Mouse (Mus musculus): ENCODE results near the gene Zc2hc1c. TPM values are rescaled to one million over a fixed set of nuclear protein-coding genes. Genes with fewer than 3 reads are reported as not detected.

Gene Zc2hc1c
- total and polyA plus RNA-seq, 2 experiments from 2014 or later: 1.7 to 1.8 TPM

DNA sequence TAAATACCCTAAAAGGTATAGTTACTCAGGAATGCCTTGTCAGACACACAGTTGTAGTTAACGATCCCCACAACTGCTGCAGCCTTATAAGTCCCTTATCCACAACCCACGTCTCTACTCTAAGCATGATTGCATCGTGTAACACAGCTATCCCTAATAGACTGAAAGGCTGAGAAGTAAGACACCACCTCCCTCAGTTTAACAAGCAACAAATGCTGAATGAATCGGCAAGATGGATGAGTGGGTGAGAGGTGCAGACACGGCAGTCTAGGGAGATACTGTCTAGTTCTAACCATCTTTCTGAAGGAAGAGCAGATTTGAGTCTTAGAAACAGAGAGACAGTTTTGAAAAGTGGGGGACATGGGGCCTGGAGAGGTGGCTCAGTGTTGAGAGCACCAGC, 25.2 kb upstream of the Zc2hc1c start:
- no peak overlapping the region for H3K4me3 ChIP-seq (ENCODE audit: low read depth, low read length)
- H3K36me3 ChIP-seq (ENCODE audit: insufficient read depth, low read length): peaks cover 3% of the 10 kb centered on the region; the same call in 1 of the 2 replicates
- ATAC-seq (ENCODE audit: low FRiP score) (no peak), DNase-seq (ENCODE audit: low spot score) (no peak)
- H3K4me1 ChIP-seq (ENCODE audit: insufficient read depth, low read length): no peaks in the 10 kb centered on the region
- H3K27me3 ChIP-seq (ENCODE audit: insufficient read depth, low read length): no peaks in the 10 kb centered on the region
- 85% methylated on average over 5 of the region's 5 CpGs for WGBS
- TF ChIP-seq CTCF (IDR thresholded peaks at IDR 0.05): no peak
- no peak overlapping the region for H3K9ac ChIP-seq (replicated peaks; ENCODE audit: low read length, poor library complexity, severe bottlenecking)
- no peak overlapping the region for H3K27ac ChIP-seq (ENCODE audit: low read depth, low read length)
- no peaks in the 10 kb centered on the region for H3K9me3 ChIP-seq (ENCODE audit: low read length)
- no peak overlapping the region for H3K4me2 ChIP-seq (ENCODE audit: low read depth, low read length, poor library complexity, severe bottlenecking)

DNA sequence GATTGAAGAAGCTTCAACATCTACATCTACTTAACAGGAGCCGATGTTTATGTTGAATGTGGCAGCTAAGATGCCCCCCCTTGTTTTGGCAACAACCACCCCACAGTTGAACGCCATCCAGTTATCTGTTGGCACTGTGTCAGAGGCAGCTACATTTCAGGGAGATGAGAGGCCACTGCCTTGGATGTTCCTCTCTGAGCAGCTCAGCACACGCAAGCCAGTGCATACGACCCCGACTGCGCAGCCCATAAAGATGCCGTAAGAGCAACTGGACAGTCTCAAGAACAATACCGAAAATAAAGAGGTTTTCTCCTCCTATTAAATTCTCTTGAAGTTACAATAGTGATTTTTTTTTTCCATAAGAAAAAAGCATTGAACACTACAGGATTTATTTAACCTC, 23.9 kb upstream of the Zc2hc1c start:
- no peak for ATAC-seq (ENCODE audit: low FRiP score)
- 84% methylated on average over 8 of the region's 8 CpGs for WGBS
- no peak for TF ChIP-seq CTCF (IDR thresholded peaks at IDR 0.05)

DNA sequence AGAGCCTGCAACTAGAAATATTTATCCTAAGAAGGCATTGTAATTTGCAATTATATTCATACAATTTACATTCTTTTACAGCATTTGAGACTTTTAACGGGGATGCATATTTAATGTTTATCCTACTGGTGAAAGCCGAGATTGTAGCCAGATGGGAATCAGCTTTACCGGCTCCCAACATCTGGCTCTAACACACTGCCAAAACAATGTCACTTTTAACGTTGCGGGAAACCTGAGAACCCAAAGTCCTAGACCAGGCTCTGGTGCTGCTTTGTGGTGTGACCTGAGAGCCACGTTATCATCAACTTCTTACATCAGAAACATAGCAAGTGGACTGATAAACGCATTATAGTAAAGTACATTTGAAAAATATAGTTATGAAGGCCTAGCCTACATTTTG, 23.5 kb upstream of the Zc2hc1c start:
- DNase-seq (ENCODE audit: low spot score) (no peak), ATAC-seq (ENCODE audit: low FRiP score) (no peak)
- Histone ChIP-seq H3K36me3 (ENCODE audit: insufficient read depth, low read length) (peaks cover 2% of the 10 kb centered on the region; the same call in 1 of the 2 replicates), H3K4me2 (ENCODE audit: low read depth, low read length, poor library complexity, severe bottlenecking) (no peak overlapping the region), H3K4me3 (ENCODE audit: low read depth, low read length) (no peak overlapping the region), H3K9ac (replicated peaks; ENCODE audit: low read length, poor library complexity, severe bottlenecking) (no peak overlapping the region), H3K27ac (ENCODE audit: low read depth, low read length) (no peak overlapping the region), H3K27me3 (ENCODE audit: insufficient read depth, low read length) (no peaks in the 10 kb centered on the region), H3K4me1 (ENCODE audit: insufficient read depth, low read length) (no peaks in the 10 kb centered on the region), H3K9me3 (ENCODE audit: low read length) (no peaks in the 10 kb centered on the region)
- no peak for TF ChIP-seq CTCF (IDR thresholded peaks at IDR 0.05)
- 64% methylated on average over 7 of the region's 7 CpGs for WGBS

More for the DNA sequence above, 23.9 kb upstream of the Zc2hc1c start:
- no peak overlapping the region for H3K27ac ChIP-seq (ENCODE audit: low read depth, low read length)
- H3K4me1 ChIP-seq (ENCODE audit: insufficient read depth, low read length): no peaks in the 10 kb centered on the region
- H3K4me2 ChIP-seq (ENCODE audit: low read depth, low read length, poor library complexity, severe bottlenecking): no peak overlapping the region
- H3K9ac ChIP-seq (replicated peaks; ENCODE audit: low read length, poor library complexity, severe bottlenecking): no peak overlapping the region
- peaks cover 2% of the 10 kb centered on the region; the same call in 1 of the 2 replicates for H3K36me3 ChIP-seq (ENCODE audit: insufficient read depth, low read length)
- H3K4me3 ChIP-seq (ENCODE audit: low read depth, low read length): no peak overlapping the region
- DNase-seq (ENCODE audit: low spot score): peak; percentile 15
- no peaks in the 10 kb centered on the region for H3K27me3 ChIP-seq (ENCODE audit: insufficient read depth, low read length)
- no peaks in the 10 kb centered on the region for H3K9me3 ChIP-seq (ENCODE audit: low read length)

DNA sequence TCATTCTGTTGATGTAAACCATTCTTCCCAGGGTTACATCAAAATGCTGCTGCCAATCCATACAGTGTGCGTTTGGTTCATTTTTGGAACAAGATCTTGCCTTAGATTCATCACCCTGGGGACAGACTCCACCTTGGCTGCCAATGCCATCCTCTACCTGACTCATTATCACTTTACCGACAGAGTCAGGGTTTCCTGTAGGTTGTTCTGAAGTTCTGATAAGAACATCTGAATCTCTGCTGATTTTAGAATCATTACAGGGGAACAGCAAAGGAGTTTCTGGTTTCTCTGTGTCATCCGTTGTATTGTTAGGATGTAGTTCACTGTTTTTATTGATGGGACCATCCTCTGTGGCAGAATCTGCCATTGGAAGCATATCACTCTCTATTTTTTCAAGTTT, 22.1 kb upstream of the Zc2hc1c start:
- Histone ChIP-seq H3K9me3 (ENCODE audit: low read length) (no peaks in the 10 kb centered on the region), H3K4me1 (ENCODE audit: insufficient read depth, low read length) (no peaks in the 10 kb centered on the region), H3K4me3 (ENCODE audit: low read depth, low read length) (no peak overlapping the region), H3K36me3 (ENCODE audit: insufficient read depth, low read length) (peaks cover 2% of the 10 kb centered on the region; the same call in 1 of the 2 replicates), H3K4me2 (ENCODE audit: low read depth, low read length, poor library complexity, severe bottlenecking) (no peak overlapping the region), H3K9ac (replicated peaks; ENCODE audit: low read length, poor library complexity, severe bottlenecking) (no peak overlapping the region), H3K27me3 (ENCODE audit: insufficient read depth, low read length) (no peaks in the 10 kb centered on the region), H3K27ac (ENCODE audit: low read depth, low read length) (no peak overlapping the region)
- no peak for TF ChIP-seq CTCF (IDR thresholded peaks at IDR 0.05)
- ATAC-seq (ENCODE audit: low FRiP score) (no peak), DNase-seq (ENCODE audit: low spot score) (no peak)
- 96% methylated on average over 3 of the region's 3 CpGs for WGBS

DNA sequence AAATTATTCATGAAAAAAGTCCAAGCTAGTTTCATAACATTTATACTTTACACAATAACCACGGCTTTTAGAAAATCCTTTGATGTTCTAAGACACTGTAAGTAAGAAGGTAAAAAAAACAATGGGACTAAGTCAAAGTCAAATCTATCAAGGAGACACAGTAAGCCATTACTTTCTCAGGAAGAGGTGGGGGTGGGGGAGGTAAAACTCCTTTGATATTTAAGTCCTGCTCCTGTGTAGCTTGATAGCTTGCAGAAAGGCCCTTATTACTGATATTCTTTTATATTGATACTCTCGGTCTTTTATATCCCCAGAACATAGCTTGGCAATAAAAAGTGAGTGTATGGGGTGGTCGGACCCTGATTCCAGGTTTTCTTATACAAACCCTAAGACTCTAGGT, 18.6 kb upstream of the Zc2hc1c start:
- Histone ChIP-seq H3K36me3 (ENCODE audit: insufficient read depth, low read length) (no peaks in the 10 kb centered on the region), H3K4me1 (ENCODE audit: insufficient read depth, low read length) (no peaks in the 10 kb centered on the region), H3K9ac (replicated peaks; ENCODE audit: low read length, poor library complexity, severe bottlenecking) (peak overlapping the region; percentile 48), H3K27ac (ENCODE audit: low read depth, low read length) (peak overlapping the region; percentile 70), H3K4me2 (ENCODE audit: low read depth, low read length, poor library complexity, severe bottlenecking) (peak overlapping the region; percentile 65), H3K27me3 (ENCODE audit: insufficient read depth, low read length) (no peaks in the 10 kb centered on the region), H3K9me3 (ENCODE audit: low read length) (no peaks in the 10 kb centered on the region), H3K4me3 (ENCODE audit: low read depth, low read length) (peak overlapping the region; percentile 57)
- ATAC-seq (ENCODE audit: low FRiP score) (no peak), DNase-seq (ENCODE audit: low spot score) (no peak)
- WGBS: 58% methylated on average over 3 of the region's 3 CpGs
- TF ChIP-seq CTCF (IDR thresholded peaks at IDR 0.05): no peak

DNA sequence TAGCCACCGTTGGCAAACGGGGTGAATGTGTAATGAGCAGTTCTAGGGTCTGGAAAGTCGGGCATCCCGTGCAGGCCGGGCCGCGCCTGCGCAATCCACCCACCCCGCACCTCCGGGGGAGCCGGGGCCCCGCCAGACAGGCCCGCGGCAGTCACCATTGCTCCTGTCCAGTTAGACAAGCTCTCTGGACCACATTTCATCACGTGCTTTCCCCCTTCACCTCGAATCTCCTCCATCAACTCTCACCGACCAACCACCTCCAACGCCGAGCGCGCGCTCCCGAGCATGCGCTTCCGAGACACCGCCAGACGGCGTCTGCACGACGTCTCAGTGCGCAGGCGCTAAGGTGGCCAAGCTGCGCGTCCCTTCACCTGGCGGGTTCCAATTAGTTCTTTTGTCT, 18.1 kb upstream of the Zc2hc1c start, which contains the start of gene Mlh3:
TSS of gene Mlh3 (minus strand) at position 281 of the 400 bp plus-strand sequence.
- Histone ChIP-seq H3K36me3 (ENCODE audit: insufficient read depth, low read length) (no peaks in the 10 kb centered on the region), H3K4me3 (ENCODE audit: low read depth, low read length) (peak within 1 kb of the TSS; percentile 57), H3K4me2 (ENCODE audit: low read depth, low read length, poor library complexity, severe bottlenecking) (peak within 1 kb of the TSS; percentile 65), H3K9ac (replicated peaks; ENCODE audit: low read length, poor library complexity, severe bottlenecking) (peak within 1 kb of the TSS; percentile 48), H3K27ac (ENCODE audit: low read depth, low read length) (peak within 1 kb of the TSS; percentile 70), H3K4me1 (ENCODE audit: insufficient read depth, low read length) (no peaks in the 10 kb centered on the region), H3K27me3 (ENCODE audit: insufficient read depth, low read length) (no peaks in the 10 kb centered on the region), H3K9me3 (ENCODE audit: low read length) (no peaks in the 10 kb centered on the region)
- peak; percentile 72 for TF ChIP-seq CTCF (IDR thresholded peaks at IDR 0.05)
- 3% methylated on average over 35 of the region's 35 CpGs for WGBS
- peak; percentile 93 for DNase-seq (ENCODE audit: low spot score)
- ATAC-seq (ENCODE audit: low FRiP score): peak; percentile 90

Measured in midbrain, postnatal 0 days (tissue).